Mouse (Mus musculus) lung, postnatal 36 days (tissue): ENCODE measurements at regions not wholly inside any gene's neighbourhood (a gene's known extent, or its start where the extent isn't known, plus 50 kb on each side); places are given as distances from the start of the nearest gene placed in this dataset.

Experiments
- DNase-seq: peaks from one replicate; pipeline ENCODE4 v3.0.0; 2022; ENCODE audit warnings: mixed read lengths

DNA sequence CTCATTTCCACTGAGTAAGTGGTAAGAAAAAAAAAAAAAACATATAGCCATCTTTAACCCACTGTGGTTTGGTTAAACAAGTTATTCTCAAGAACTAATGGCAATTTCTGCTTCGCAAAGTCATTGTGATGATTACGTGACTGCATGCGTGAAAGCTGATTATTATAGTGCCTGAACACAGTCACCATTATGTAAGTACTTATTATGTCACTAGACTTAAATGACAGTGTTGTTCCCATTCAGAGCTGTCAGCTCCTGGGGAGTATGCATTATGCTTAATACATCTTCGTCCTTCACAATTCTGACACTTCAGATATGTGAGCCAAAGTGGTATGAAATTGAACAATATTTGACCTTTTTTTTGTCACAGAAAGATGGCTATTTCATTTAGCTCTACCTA, 71.3 kb upstream of the Kcnd3 start:
- DNase-seq, result no peak

GRCm38 (mm10) chr3:105392611-105393514, 59.3 kb upstream of the Kcnd3 start:
- peak; percentile 65 for DNase-seq
